Mouse (Mus musculus) CH12.LX (cell line): ENCODE data around the gene Acbd4. TPM values are rescaled to one million over a fixed set of nuclear protein-coding genes. Genes with fewer than 3 reads are reported as not detected.
A peak's percentile ranks its signal among the peaks of the same experiment; 100 is the strongest.

Experiments used
- DNase-seq: peaks from one replicate; pipeline ENCODE4 v3.0.0-alpha.2; 2013; ENCODE audit errors: extremely low read depth
- H3K27ac ChIP-seq: 2 replicates; pipeline ENCODE4 v1.5.1; 2012; ENCODE audit warnings: low read depth, mild to moderate bottlenecking, control low read depth, moderate library complexity; ENCODE audit not compliant: insufficient read depth
- H3K27me3 ChIP-seq: replicated peaks from 2 replicates; pipeline ENCODE3; 2012; ENCODE audit warnings: inconsistent platforms
- H3K36me3 ChIP-seq, 2 experiments: replicated peaks in 1 of 2; 2 replicates each; pipeline versions ENCODE3 to v1.6.1; 2012; ENCODE audit warnings: inconsistent platforms in 1 of 2, low read length in 1 of 2, mild to moderate bottlenecking in 1 of 2, mixed read lengths in 1 of 2, moderate library complexity in 1 of 2; ENCODE audit not compliant: control insufficient read depth in 1 of 2, insufficient read depth in 1 of 2
- H3K4me1 ChIP-seq, 2 experiments: 2 replicates each; pipeline ENCODE4 v1.6.1; 2012; ENCODE audit warnings: inconsistent platforms in 1 of 2, moderate library complexity in 1 of 2; ENCODE audit not compliant: insufficient read depth in 2 of 2, control insufficient read depth in 1 of 2
- H3K4me2 ChIP-seq: 2 replicates; pipeline ENCODE4 v1.6.1; 2012; ENCODE audit warnings: low read depth, mild to moderate bottlenecking, control low read depth; ENCODE audit not compliant: poor library complexity, insufficient read depth, severe bottlenecking
- H3K4me3 ChIP-seq, 3 experiments: fragments of 150-350 bp in 1 of 3; sonication (generic) in 1 of 3; replicated peaks in 1 of 3; 2 replicates each; pipeline versions ENCODE3 to v1.5.1; 2011 to 2012; ENCODE audit warnings: low read depth in 2 of 3, low read length in 2 of 3, mild to moderate bottlenecking in 2 of 3, moderate library complexity in 2 of 3, control low read depth in 1 of 3, improper control_type of control experiment in 1 of 3, inconsistent platforms in 1 of 3, mixed read lengths in 1 of 3; ENCODE audit not compliant: poor library complexity in 1 of 3
- H3K79me2 ChIP-seq: replicated peaks from 2 replicates; pipeline ENCODE4 v1.6.1; 2012; ENCODE audit warnings: mild to moderate bottlenecking, moderate library complexity; ENCODE audit not compliant: control insufficient read depth, poor library complexity, insufficient read depth, severe bottlenecking; ENCODE audit errors: extremely low read depth
- H3K9ac ChIP-seq: 2 replicates; pipeline ENCODE4 v1.6.1; 2012; ENCODE audit warnings: low read depth, mild to moderate bottlenecking, control low read depth, moderate library complexity; ENCODE audit not compliant: insufficient read depth
- H3K9me3 ChIP-seq: replicated peaks from 2 replicates; pipeline ENCODE3; 2012; ENCODE audit warnings: low read length, inconsistent platforms, mixed read lengths
- CHD1 ChIP-seq: IDR thresholded peaks from 2 replicates; pipeline ENCODE4 v1.6.1; 2012; ENCODE audit warnings: low read depth, low read length, improper control_type of control experiment, inconsistent platforms
- E2F4 ChIP-seq: IDR thresholded peaks from 2 replicates; pipeline ENCODE4 v1.6.1; 2011; ENCODE audit warnings: low read depth, low read length, improper control_type of control experiment; ENCODE audit not compliant: insufficient replicate concordance
- ETS1 ChIP-seq: conservative IDR thresholded peaks from 2 replicates; pipeline ENCODE4 v1.6.1; 2012; ENCODE audit warnings: low read depth, mild to moderate bottlenecking, inconsistent platforms, low read length, improper control_type of control experiment, moderate library complexity
- GABPA ChIP-seq: IDR thresholded peaks from 2 replicates; pipeline ENCODE4 v1.6.1; 2012; ENCODE audit warnings: low read depth, low read length, improper control_type of control experiment, inconsistent platforms; ENCODE audit not compliant: insufficient replicate concordance
- IRF4 ChIP-seq: IDR thresholded peaks from 2 replicates; pipeline ENCODE4 v1.6.1; 2014; ENCODE audit warnings: low read depth, mild to moderate bottlenecking, inconsistent platforms, low read length, improper control_type of control experiment
- JUN ChIP-seq: IDR thresholded peaks from 2 replicates; pipeline ENCODE4 v1.6.1; 2011; ENCODE audit warnings: low read depth, mild to moderate bottlenecking, low read length, improper control_type of control experiment, moderate library complexity; ENCODE audit not compliant: insufficient read depth
- KAT2A ChIP-seq: IDR thresholded peaks from 2 replicates; pipeline ENCODE4 v1.6.1; 2012; ENCODE audit warnings: low read length, improper control_type of control experiment, inconsistent platforms; ENCODE audit not compliant: insufficient replicate concordance
- MAFK ChIP-seq: IDR thresholded peaks from 2 replicates; pipeline ENCODE4 v1.6.1; 2011; ENCODE audit warnings: low read length, improper control_type of control experiment; ENCODE audit not compliant: insufficient replicate concordance
- MYC ChIP-seq: IDR thresholded peaks from 2 replicates; pipeline ENCODE4 v1.6.1; 2011; ENCODE audit warnings: low read depth, mild to moderate bottlenecking, improper control_type of control experiment, low read length
- NELFE ChIP-seq: IDR thresholded peaks from 2 replicates; pipeline ENCODE4 v1.6.1; 2011; ENCODE audit warnings: low read depth, low read length, improper control_type of control experiment
- POLR2A ChIP-seq: IDR thresholded peaks from 2 replicates; pipeline ENCODE4 v1.6.1; 2011; ENCODE audit warnings: low read depth, mild to moderate bottlenecking, improper control_type of control experiment, low read length
- POLR2AphosphoS2 ChIP-seq: IDR thresholded peaks from 2 replicates; pipeline ENCODE4 v1.6.1; 2011; ENCODE audit warnings: low read depth, low read length, improper control_type of control experiment
- RCOR1 ChIP-seq: conservative IDR thresholded peaks from 2 replicates; pipeline ENCODE4 v1.6.1; 2012; ENCODE audit warnings: low read depth, mild to moderate bottlenecking, inconsistent platforms, low read length, improper control_type of control experiment
- SMC3 ChIP-seq: IDR thresholded peaks from 2 replicates; pipeline ENCODE4 v1.6.1; 2011; ENCODE audit warnings: low read depth, low read length, improper control_type of control experiment
- UBTF ChIP-seq: IDR thresholded peaks from 2 replicates; pipeline ENCODE4 v1.6.1; 2012; ENCODE audit warnings: low read depth, mild to moderate bottlenecking, inconsistent platforms, low read length, improper control_type of control experiment, moderate library complexity
- USF1 ChIP-seq: IDR thresholded peaks from 2 replicates; pipeline ENCODE4 v1.6.1; 2014; ENCODE audit warnings: low read depth, mild to moderate bottlenecking, inconsistent platforms, low read length, improper control_type of control experiment
- ZMIZ1 ChIP-seq: IDR thresholded peaks from 2 replicates; pipeline ENCODE4 v1.6.1; 2012; ENCODE audit warnings: low read depth, mild to moderate bottlenecking, inconsistent platforms, low read length, improper control_type of control experiment
- dilution Hi-C: fragments of 300-500 bp; cut with MboI; formaldehyde crosslinking; loops from 2 replicates; pipeline ENCODE4 v1.14.3; 2020; ENCODE audit warnings: low sequenced_read_pairs; ENCODE audit not compliant: extremely low pct_unique_long_range_greater_than_20kb, extremely low pct_ligation_motif_present
- in situ Hi-C: fragments of 300-500 bp; cut with MboI; formaldehyde crosslinking; loops from 3 replicates; pipeline ENCODE4 v1.14.3; 2019; ENCODE audit warnings: low sequenced_read_pairs, low pct_ligation_motif_present, low pct_unique_long_range_greater_than_20kb, mixed read lengths
- polyA plus RNA-seq: library from polyadenylated mRNA; unstranded; fragments of >175 nt; gene quantifications from 2 replicates; pipeline ENCODE4 v1.2.1, GENCODE M21; 2012; ENCODE audit warnings: low read depth; ENCODE audit not compliant: insufficient read length
- total RNA-seq, 2 experiments: library from RNA; depleted of rRNA; stranded (reverse); fragments of 300-350 nt in 1 of 2; fragments of >200 nt in 1 of 2; gene quantifications; 2 replicates each; pipeline ENCODE4 v1.2.3; 2012 to 2014

The Acbd4 gene
- total and polyA plus RNA-seq, 3 experiments = 51.4 to 68.4 (median 62.6) TPM

DNA sequence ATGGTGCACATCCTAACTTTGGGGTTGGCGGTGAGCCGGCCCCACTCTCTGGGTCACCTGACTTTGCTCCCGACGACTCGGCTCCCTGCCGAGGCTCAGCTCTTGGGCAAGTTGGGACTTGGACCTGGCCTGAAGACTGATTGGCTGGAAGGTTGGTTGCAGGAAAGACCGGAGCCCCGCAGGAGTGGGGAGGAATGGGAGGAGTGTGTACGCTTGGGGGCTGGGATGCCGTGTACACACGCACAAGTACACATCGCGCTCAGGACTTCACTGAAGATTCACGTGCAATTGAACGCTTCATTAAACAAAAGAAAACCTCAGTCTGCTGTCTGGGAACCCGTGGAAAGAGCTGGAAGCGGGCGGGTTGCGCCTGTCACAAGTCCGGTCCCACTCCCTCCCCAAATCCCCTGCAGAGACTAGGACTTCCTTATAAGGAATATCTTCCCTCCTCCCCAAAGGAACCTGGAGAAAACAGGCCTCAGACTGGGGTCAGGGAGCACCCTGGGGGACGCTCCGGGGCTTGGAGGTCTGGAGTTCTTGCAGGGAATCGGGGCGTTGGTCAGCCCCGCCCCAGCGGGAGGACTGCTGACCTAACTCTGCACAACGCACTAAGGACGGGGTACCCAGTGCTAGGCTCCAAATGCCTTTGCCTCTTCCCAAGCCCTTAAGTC lies 10.5 kb downstream of the Acbd4 start:
- in situ Hi-C loops = no loop called here
- Histone ChIP-seq H3K9ac (no peak overlapping the region), H3K4me3 (no peak overlapping the region), H3K4me1 (peaks cover 6 to 12% of the 10 kb centered on the region in 2 experiments; a peak in 3 of 4 replicates), H3K4me2 (no peak overlapping the region), H3K79me2 (peaks cover 9% of the 10 kb centered on the region), H3K27ac (no peak overlapping the region), H3K36me3 (peaks cover 20 to 62% of the 10 kb centered on the region in 2 experiments), H3K27me3 (no peaks in the 10 kb centered on the region), H3K9me3 (no peaks in the 10 kb centered on the region)
- no peak for TF ChIP-seq MAFK
- TF ChIP-seq USF1 = no peak
- TF ChIP-seq UBTF = no peak
- TF ChIP-seq SMC3 = no peak
- TF ChIP-seq NELFE = no peak
- TF ChIP-seq GABPA = no peak
- TF ChIP-seq CHD1 = no peak
- no peak for TF ChIP-seq ETS1
- no peak for TF ChIP-seq KAT2A
- TF ChIP-seq RCOR1 = no peak
- TF ChIP-seq POLR2AphosphoS2 = no peak
- no peak for TF ChIP-seq E2F4
- TF ChIP-seq MYC = no peak
- TF ChIP-seq IRF4 = no peak
- no peak for DNase-seq
- dilution Hi-C loops = no loop called here

DNA sequence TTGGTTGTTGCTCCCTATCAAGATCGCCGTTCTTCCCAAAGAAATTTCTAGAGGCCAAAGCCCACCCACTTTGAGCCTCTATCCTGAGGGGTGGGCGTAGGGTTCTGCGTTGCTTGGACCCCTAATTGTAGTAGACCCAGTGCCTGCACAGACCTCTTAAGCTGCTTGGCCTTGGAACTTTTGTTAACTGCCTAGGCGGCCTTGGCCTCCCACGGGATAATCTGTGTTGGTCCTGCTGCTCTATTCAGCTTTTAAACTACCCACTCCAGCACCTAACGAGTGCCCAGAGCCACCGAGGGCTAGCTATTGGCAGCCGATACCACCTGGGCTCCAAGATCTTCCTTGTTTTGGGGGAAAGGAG lies 11.1 kb downstream of the Acbd4 start:
- Histone ChIP-seq H3K27ac (no peak overlapping the region), H3K9me3 (no peaks in the 10 kb centered on the region), H3K4me3 (no peak overlapping the region), H3K9ac (no peak overlapping the region), H3K4me1 (peaks cover 6 to 14% of the 10 kb centered on the region in 2 experiments; a peak in 3 of 4 replicates), H3K27me3 (no peaks in the 10 kb centered on the region), H3K4me2 (no peak overlapping the region), H3K79me2 (peaks cover 14% of the 10 kb centered on the region), H3K36me3 (peaks cover 18 to 56% of the 10 kb centered on the region in 2 experiments)
- 0 out of 2 replicates have a peak, but pooled peaks have one; percentile 5 for TF ChIP-seq POLR2A
- no peak for TF ChIP-seq JUN
- TF ChIP-seq ZMIZ1 = 0 out of 2 replicates have a peak, but pooled peaks have one; percentile 24
- no peak for DNase-seq
- in situ Hi-C loops = no loop called here
- dilution Hi-C loops = no loop called here
